Mouse (Mus musculus) 416B (cell line): Measurements from ENCODE around the gene Plk5.
"Not testable (repeated sequence)": the region's sequence is repeated elsewhere in the genome, so short reads cannot be mapped to it uniquely, and the experiment has no call there.

Experiments used
- DNase-seq: peaks from one replicate; pipeline ENCODE4 v3.0.0; 2011; ENCODE audit warnings: low read depth

Gene Plk5

GRCm38 (mm10) chr10:80331636-80332524, 24.4 kb upstream of the Plk5 start:
- DNase-seq: no peak

- no peak for DNase-seq
Measured at GRCm38 (mm10) chr10:80332525-80332989, 23.7 kb upstream of the Plk5 start.

GRCm38 (mm10) chr10:80336263-80336662, 20.0 kb upstream of the Plk5 start:
- no peak for DNase-seq

- peak; percentile 85 for DNase-seq
Measured at GRCm38 (mm10) chr10:80339941-80340750, 16.1 kb upstream of the Plk5 start.

GRCm38 (mm10) chr10:80341026-80341425, 15.2 kb upstream of the Plk5 start:
- no peak for DNase-seq

- no peak for DNase-seq
Measured at GRCm38 (mm10) chr10:80341491-80342304, 14.6 kb upstream of the Plk5 start.

- no peak for DNase-seq
Measured at GRCm38 (mm10) chr10:80342305-80342748, 13.9 kb upstream of the Plk5 start.

GRCm38 (mm10) chr10:80342749-80343424, 13.4 kb upstream of the Plk5 start:
- DNase-seq: peak; percentile 40

GRCm38 (mm10) chr10:80343425-80343895, 12.8 kb upstream of the Plk5 start:
- DNase-seq: no peak

- DNase-seq: peak; percentile 46
Measured at GRCm38 (mm10) chr10:80344131-80344661, 12.1 kb upstream of the Plk5 start.

- DNase-seq: no peak
Measured at GRCm38 (mm10) chr10:80345122-80345521, 11.1 kb upstream of the Plk5 start.

GRCm38 (mm10) chr10:80345929-80346328, 10.3 kb upstream of the Plk5 start:
- not testable (repeated sequence) for DNase-seq

- DNase-seq: no peak
Measured at GRCm38 (mm10) chr10:80347514-80347967, 8.7 kb upstream of the Plk5 start.

GRCm38 (mm10) chr10:80348244-80348781, 7.9 kb upstream of the Plk5 start, which contains the start of gene Adamtsl5:
TSS of gene Adamtsl5 (minus strand) at chr10:80348412.
- DNase-seq: peak; percentile 59

- DNase-seq: no peak
Measured at GRCm38 (mm10) chr10:80348981-80349380, 7.3 kb upstream of the Plk5 start.

- DNase-seq: peak; percentile 88
Measured at GRCm38 (mm10) chr10:80350292-80350691, 6.0 kb upstream of the Plk5 start.

- no peak for DNase-seq
Measured at GRCm38 (mm10) chr10:80351896-80352295, 4.4 kb upstream of the Plk5 start.

- DNase-seq: no peak
Measured at GRCm38 (mm10) chr10:80352727-80353126, 3.5 kb upstream of the Plk5 start.

- no peak for DNase-seq
Measured at GRCm38 (mm10) chr10:80355431-80355830, 828 bp upstream of the Plk5 start.

- no peak for DNase-seq
Measured at GRCm38 (mm10) chr10:80356737-80357136, 478 bp downstream of the Plk5 start.
